Mouse (Mus musculus): ENCODE measurements around the gene Shisa4.
"Not testable (repeated sequence)": the region's sequence is repeated elsewhere in the genome, so short reads cannot be mapped to it uniquely, and the experiment has no call there.

Shisa4 gene

GRCm38 (mm10) chr1:135374868-135375581 lies at the start of gene Shisa4:
Gene Shisa4 (minus strand): TSS chr1:135375237.
- in situ Hi-C loops (cut with MboI; ENCODE audit: low pct_unique_long_range_greater_than_20kb in 1 of 2, low sequenced_read_pairs in 2 of 2, unreplicated experiment in 1 of 2): no loop called here

- in situ Hi-C loops (cut with MboI; ENCODE audit: low pct_unique_long_range_greater_than_20kb in 1 of 2, low sequenced_read_pairs in 2 of 2, unreplicated experiment in 1 of 2): no loop called here
These were observed 47.7 kb upstream of the Shisa4 start for GRCm38 (mm10) chr1:135422772-135423171.

GRCm38 (mm10) chr1:135413996-135414395 lies 39.0 kb upstream of the Shisa4 start:
- in situ Hi-C loops (cut with MboI; ENCODE audit: low pct_unique_long_range_greater_than_20kb in 1 of 2, low sequenced_read_pairs in 2 of 2, unreplicated experiment in 1 of 2): no loop called here

GRCm38 (mm10) chr1:135412130-135412529 lies 37.1 kb upstream of the Shisa4 start:
- in situ Hi-C loops (cut with MboI; ENCODE audit: low pct_unique_long_range_greater_than_20kb in 1 of 2, low sequenced_read_pairs in 2 of 2, unreplicated experiment in 1 of 2): no loop called here

GRCm38 (mm10) chr1:135410967-135411366 lies 35.9 kb upstream of the Shisa4 start:
- in situ Hi-C loops (cut with MboI; ENCODE audit: low pct_unique_long_range_greater_than_20kb in 1 of 2, low sequenced_read_pairs in 2 of 2, unreplicated experiment in 1 of 2): no loop called here

- in situ Hi-C loops (cut with MboI; ENCODE audit: low pct_unique_long_range_greater_than_20kb in 1 of 2, low sequenced_read_pairs in 2 of 2, unreplicated experiment in 1 of 2): no loop called here
These were observed 33.9 kb upstream of the Shisa4 start for GRCm38 (mm10) chr1:135408973-135409372.

GRCm38 (mm10) chr1:135405356-135405755 lies 30.3 kb upstream of the Shisa4 start:
- in situ Hi-C loops (cut with MboI; ENCODE audit: low pct_unique_long_range_greater_than_20kb in 1 of 2, low sequenced_read_pairs in 2 of 2, unreplicated experiment in 1 of 2): no loop called here

GRCm38 (mm10) chr1:135401452-135402110 lies 26.5 kb upstream of the Shisa4 start:
- in situ Hi-C loops (cut with MboI; ENCODE audit: low pct_unique_long_range_greater_than_20kb in 1 of 2, low sequenced_read_pairs in 2 of 2, unreplicated experiment in 1 of 2): no loop called here

- in situ Hi-C loops (cut with MboI; ENCODE audit: low pct_unique_long_range_greater_than_20kb in 1 of 2, low sequenced_read_pairs in 2 of 2, unreplicated experiment in 1 of 2): no loop called here
These were observed 24.4 kb upstream of the Shisa4 start for GRCm38 (mm10) chr1:135399466-135399865.

- in situ Hi-C loops (cut with MboI; ENCODE audit: low pct_unique_long_range_greater_than_20kb in 1 of 2, low sequenced_read_pairs in 2 of 2, unreplicated experiment in 1 of 2): no loop called here
These were observed 10.1 kb upstream of the Shisa4 start for GRCm38 (mm10) chr1:135385161-135385560.

GRCm38 (mm10) chr1:135384171-135384570 lies 9.1 kb upstream of the Shisa4 start:
- in situ Hi-C loops (cut with MboI; ENCODE audit: low pct_unique_long_range_greater_than_20kb in 1 of 2, low sequenced_read_pairs in 2 of 2, unreplicated experiment in 1 of 2): no loop called here

- in situ Hi-C loops (cut with MboI; ENCODE audit: low pct_unique_long_range_greater_than_20kb in 1 of 2, low sequenced_read_pairs in 2 of 2, unreplicated experiment in 1 of 2): not testable (repeated sequence)
These were observed 6.5 kb upstream of the Shisa4 start for GRCm38 (mm10) chr1:135381560-135381959.

- in situ Hi-C loops (cut with MboI; ENCODE audit: low pct_unique_long_range_greater_than_20kb in 1 of 2, low sequenced_read_pairs in 2 of 2, unreplicated experiment in 1 of 2): no loop called here
These were observed 5.3 kb upstream of the Shisa4 start for GRCm38 (mm10) chr1:135380071-135380991.

GRCm38 (mm10) chr1:135379048-135379447 lies 4.0 kb upstream of the Shisa4 start:
- in situ Hi-C loops (cut with MboI; ENCODE audit: low pct_unique_long_range_greater_than_20kb in 1 of 2, low sequenced_read_pairs in 2 of 2, unreplicated experiment in 1 of 2): no loop called here

GRCm38 (mm10) chr1:135378576-135378975 lies 3.5 kb upstream of the Shisa4 start:
- in situ Hi-C loops (cut with MboI; ENCODE audit: low pct_unique_long_range_greater_than_20kb in 1 of 2, low sequenced_read_pairs in 2 of 2, unreplicated experiment in 1 of 2): no loop called here

- in situ Hi-C loops (cut with MboI; ENCODE audit: low pct_unique_long_range_greater_than_20kb in 1 of 2, low sequenced_read_pairs in 2 of 2, unreplicated experiment in 1 of 2): no loop called here
These were observed 716 bp downstream of the Shisa4 start for GRCm38 (mm10) chr1:135374175-135374867.

- in situ Hi-C loops (cut with MboI; ENCODE audit: low pct_unique_long_range_greater_than_20kb in 1 of 2, low sequenced_read_pairs in 2 of 2, unreplicated experiment in 1 of 2): no loop called here
These were observed 1.8 kb downstream of the Shisa4 start for GRCm38 (mm10) chr1:135373171-135373677.

- in situ Hi-C loops (cut with MboI; ENCODE audit: low pct_unique_long_range_greater_than_20kb in 1 of 2, low sequenced_read_pairs in 2 of 2, unreplicated experiment in 1 of 2): loop anchor here (5.0 to 10.0 kb wide), 4 partner anchors 95 to 215 kb away; no protein-coding TSS in a partner anchor
These were observed 5.6 kb downstream of the Shisa4 start for GRCm38 (mm10) chr1:135369415-135369814.
